Mouse (Mus musculus): Measurements from ENCODE around the gene Tcte3.
"Not testable (repeated sequence)": the region's sequence is repeated elsewhere in the genome, so short reads cannot be mapped to it uniquely, and the experiment has no call there.

DNA sequence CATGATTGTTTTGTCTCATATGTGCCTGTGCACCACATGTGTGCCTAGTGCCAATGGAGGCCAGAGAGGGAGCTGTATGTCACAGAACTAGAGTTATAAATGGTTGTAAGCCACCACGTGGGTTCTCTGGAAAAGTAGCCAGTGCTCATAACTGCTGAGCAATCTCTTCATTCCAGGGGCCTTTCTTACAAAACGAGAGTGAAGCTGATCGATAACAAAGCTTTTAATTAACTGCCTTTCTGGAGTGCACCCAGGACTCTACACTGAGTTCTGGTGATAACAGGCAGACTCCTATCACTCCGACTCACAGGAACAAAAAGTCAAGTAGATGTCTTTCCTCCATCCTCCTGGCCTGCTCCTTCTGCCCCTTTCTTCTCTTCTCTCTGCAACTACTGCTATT lies 41.2 kb downstream of the Tcte3 start:
- TF ChIP-seq POLR2A (IDR thresholded peaks at IDR 0.05; ENCODE audit: control insufficient read depth, extremely low read depth, insufficient read depth, low read length, poor library complexity); CTCF (IDR thresholded peaks at IDR 0.05; ENCODE audit: borderline replicate concordance, control insufficient read depth, extremely low read depth, insufficient read depth, low read length, poor library complexity): not testable (repeated sequence)

Measured in thymus, adult 2 months (tissue).